Mouse (Mus musculus): ENCODE data around the gene Lmod3.

DNA sequence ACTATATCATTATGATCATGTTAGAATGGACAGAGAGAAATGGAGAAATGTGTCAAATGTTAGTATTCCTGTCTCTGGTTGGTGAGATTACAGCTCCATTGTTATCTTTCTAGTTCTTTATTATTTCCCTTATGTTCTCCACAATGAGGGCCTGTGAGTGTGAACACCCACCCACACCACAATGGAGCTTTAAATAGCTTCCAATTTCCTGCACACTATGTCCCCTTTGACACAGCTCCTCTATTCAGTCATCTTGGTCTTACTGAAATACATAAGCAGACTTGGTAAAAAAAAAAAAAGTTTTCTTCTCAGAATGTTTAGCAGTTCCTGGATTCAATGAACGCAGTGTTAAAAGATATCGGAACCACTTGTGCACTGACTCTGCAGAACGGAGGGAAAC, 38.1 kb upstream of the Lmod3 start:
- TF ChIP-seq POLR2A (IDR thresholded peaks at IDR 0.05; ENCODE audit: extremely low read depth, insufficient read depth, low read length) (no peak), CTCF (IDR thresholded peaks at IDR 0.05; ENCODE audit: low read depth, low read length) (no peak)

Measured in liver, adult 2 months (tissue).